31 mouse cellular contexts compared by ENCODE assay signal in genomic region chr17:57349067-57349466, GRCm38 (mm10). TPM values are rescaled to one million over a fixed set of nuclear protein-coding genes. Genes with fewer than 3 reads are reported as not detected.
A peak's percentile ranks its signal among the peaks of the same experiment; 100 is the strongest.
DNase-seq lines count a peak whose midpoint lies in the region; TF ChIP-seq lines count a peak whose summit lies in the region.
"Had no signal": no experiment of that assay in that cellular context is flagged by ENCODE, and none has a peak within 500 bp of the region (broad histone marks: within the 10 kb centered on the region; RNA-seq: fewer than 3 reads in every experiment).

No protein-coding gene starts in this region.

- H3K4me1 ChIP-seq in lung, adult 2 months (ENCODE audit: control insufficient read depth, insufficient read depth, low read length): no peaks in the 10 kb centered on the region; the same call in 1 of the 2 replicates
- H3K4me1 ChIP-seq in bone marrow, adult 2 months (ENCODE audit: control insufficient read depth, insufficient read depth, low read length): peaks cover 8% of the 10 kb centered on the region
- H3K4me1 ChIP-seq: embryonic facial prominence, embryonic 10.5 days; embryonic facial prominence, embryonic 15.5 days; forebrain, embryonic 13.5 days; heart, embryonic 10.5 days; heart, embryonic 15.5 days; hindbrain, embryonic 12.5 days; limb, embryonic 10.5 days; limb, embryonic 15.5 days; lung, embryonic 15.5 days; midbrain, embryonic 15.5 days had no signal

- H3K27ac ChIP-seq in bone marrow, adult 2 months (ENCODE audit: control insufficient read depth, insufficient read depth, low read depth, low read length, poor library complexity): peak overlapping the region; percentile 29; the same call in 1 of the 2 replicates
- H3K27ac ChIP-seq: embryonic facial prominence, embryonic 10.5 days; embryonic facial prominence, embryonic 15.5 days; forebrain, embryonic 13.5 days; heart, embryonic 10.5 days; heart, embryonic 15.5 days; hindbrain, embryonic 12.5 days; hindbrain, postnatal 0 days; kidney, postnatal 0 days; limb, embryonic 10.5 days; limb, embryonic 15.5 days; liver, embryonic 14.5 days; lung, embryonic 15.5 days; midbrain, embryonic 15.5 days; stomach, postnatal 0 days had no signal

- WGBS in lung, adult 2 months: 57% methylated on average over 5 of the region's 5 CpGs
- WGBS in bone marrow, adult 2 months: 51% methylated on average over 5 of the region's 5 CpGs

- intact Hi-C loops in gastrocnemius, postnatal 14 days (cut with DNase I; ENCODE audit: low total_unique reads): no loop called here

- peak; percentile 36 for DNase-seq in lung, postnatal 25 days (ENCODE audit: low spot score)
- no peak for DNase-seq in lung, adult 2 months
- DNase-seq in spleen, adult 18-20 months: peak; percentile 52 to 68
- DNase-seq in gastrocnemius, postnatal 14 days: no peak
- DNase-seq in kidney, postnatal 36 days: no peak
- no peak for DNase-seq in yolk sac, embryonic 10.5 days (ENCODE audit: low spot score)
- DNase-seq: adrenal gland, adult 8-10 months; cerebellum, adult 2 months; cerebellum, postnatal 25 days; gastrocnemius, postnatal 10 days; heart, postnatal 36 days; kidney, adult 8-10 months; layer of hippocampus, adult 9-11 months; right cerebral cortex, adult 18-20 months; thymus, postnatal 4 days had no signal

- no peak for TF ChIP-seq CTCF in lung, adult 2 months (IDR thresholded peaks at IDR 0.05; ENCODE audit: insufficient read depth, low read length)
- no peak for TF ChIP-seq CTCF in bone marrow, adult 2 months (IDR thresholded peaks at IDR 0.05; ENCODE audit: control insufficient read depth, insufficient read depth, low read length)

- H3K4me3 ChIP-seq in lung, adult 2 months (replicated peaks; ENCODE audit: extremely low read depth, low read depth, low read length): no peak overlapping the region
- H3K4me3 ChIP-seq in bone marrow, adult 2 months (replicated peaks; ENCODE audit: control insufficient read depth, low read depth, low read length): no peak overlapping the region
- H3K4me3 ChIP-seq: embryonic facial prominence, embryonic 10.5 days; embryonic facial prominence, embryonic 15.5 days; forebrain, embryonic 13.5 days; heart, embryonic 10.5 days; heart, embryonic 15.5 days; hindbrain, embryonic 12.5 days; limb, embryonic 10.5 days; limb, embryonic 15.5 days; lung, embryonic 15.5 days; midbrain, embryonic 15.5 days had no signal

- TF ChIP-seq POLR2A in lung, adult 2 months (IDR thresholded peaks at IDR 0.05; ENCODE audit: borderline replicate concordance, extremely low read depth, low read depth, low read length): no peak
- TF ChIP-seq POLR2A in bone marrow, adult 2 months (IDR thresholded peaks at IDR 0.05; ENCODE audit: borderline replicate concordance, control insufficient read depth, low read depth, low read length): no peak

RNA-seq across cellular contexts. Expression of gene Adgre1, which starts 9.4 kb away (rescaled TPM):
- polyA plus RNA-seq in lung, adult 2 months (2012; rRNA removed): 10.6 and 16.9 TPM in 2 replicates
- 4.9 and 5.6 TPM in 2 replicates for polyA plus RNA-seq in bone marrow, adult 2 months (2011; ENCODE audit: insufficient read depth, insufficient read length, low replicate concordance, missing spikeins)
- 1 to 10 TPM; 2.6 to 3.5 TPM for total RNA-seq in gastrocnemius, postnatal 14 days (2021)
- polyA plus RNA-seq: C2C12 had no signal

Comparison
In these comparisons a context has a peak if more than half of its experiments do, and no peak if none do; other contexts are left out.
1. DNase-seq: peak in lung, postnatal 25 days (single experiment) and spleen, adult 18-20 months (2 of 2); none in lung, adult 2 months (single experiment), gastrocnemius, postnatal 14 days (single experiment), kidney, postnatal 36 days (0 of 2) and yolk sac, embryonic 10.5 days (single experiment).